Mouse (Mus musculus): Measurements from ENCODE around the gene Trpt1. TPM values are rescaled to one million over a fixed set of nuclear protein-coding genes. Genes with fewer than 3 reads are reported as not detected.
A peak's percentile ranks its signal among the peaks of the same experiment; 100 is the strongest.

The Trpt1 gene
- total RNA-seq (2021), result 10 to 100 TPM in 1 of 2 experiments, 1 to 10 TPM in 1; 8.2 to 16.8 TPM
- long read RNA-seq, experiment 1, transcript Trpt1-201 (7 exons, 1,103 nt), result major isoform, 9 of 15 reads
- long read RNA-seq, experiment 1, partial matches to known transcripts, result 3 of 15 reads
- long read RNA-seq, experiment 1, other reads (novel, unspliced or antisense), result 2 of 15 reads
- long read RNA-seq, experiment 2, transcript Trpt1-201 (7 exons, 1,103 nt), result major isoform, 5 of 8 reads
- long read RNA-seq, experiment 2, partial matches to known transcripts, result 2 of 8 reads
- long read RNA-seq, experiment 2, other reads (novel, unspliced or antisense), result 0 of 8 reads

- DNase-seq, result peak; percentile 94 to 95
These were observed at the start of gene Trpt1, which contains the start of gene Nudt22 for GRCm38 (mm10) chr19:6996006-6996405. Gene Trpt1 (plus strand): TSS chr19:6996131. Gene Nudt22 (minus strand): TSS chr19:6996117.

DNA sequence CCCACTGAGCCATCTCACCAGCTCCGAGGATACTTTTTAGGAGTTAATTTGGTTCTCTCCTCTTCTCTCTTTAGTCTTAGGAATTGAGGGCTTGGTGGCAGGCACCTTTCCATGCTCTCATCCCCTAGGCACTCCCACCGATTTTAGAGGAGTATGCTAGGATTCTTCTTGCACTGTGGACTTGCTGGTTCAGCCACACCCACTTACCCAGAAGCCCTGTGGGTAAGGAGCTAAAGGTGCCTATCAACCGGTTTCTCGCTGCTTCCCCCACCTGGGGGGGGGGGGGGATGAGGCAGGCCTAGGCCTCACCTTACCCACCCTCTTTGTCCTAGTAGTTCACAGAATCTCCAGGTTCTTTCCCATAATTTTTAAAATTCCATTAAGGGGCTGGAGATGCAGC is 48.2 kb upstream of the Trpt1 start:
- no peak for DNase-seq

- DNase-seq, result no peak
These were observed 47.7 kb upstream of the Trpt1 start for GRCm38 (mm10) chr19:6948186-6948585.

DNA sequence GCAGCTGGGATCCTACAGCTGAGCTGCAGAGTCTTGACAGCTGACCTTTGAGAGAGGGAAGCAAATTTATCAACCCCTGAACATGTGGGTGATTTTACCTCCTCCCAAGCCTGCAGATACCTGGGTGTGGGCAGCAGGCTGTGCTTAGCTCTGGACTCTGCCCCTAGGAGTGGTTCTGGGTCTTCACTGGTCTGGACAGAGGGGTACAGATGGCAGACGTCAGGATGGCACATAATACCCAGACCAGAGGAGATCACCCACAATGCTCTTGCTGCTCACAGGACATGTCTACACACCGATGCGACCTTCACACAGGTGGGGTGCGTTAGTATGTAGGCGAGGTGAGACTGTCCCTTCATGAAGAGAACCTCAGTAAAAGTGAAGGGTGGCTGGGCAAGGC is 46.4 kb upstream of the Trpt1 start:
- DNase-seq, result no peak

GRCm38 (mm10) chr19:6949951-6950350 is 46.0 kb upstream of the Trpt1 start:
- DNase-seq, result no peak

GRCm38 (mm10) chr19:6950613-6951153 is 45.2 kb upstream of the Trpt1 start:
- DNase-seq, result peak; percentile 63 to 74

- DNase-seq, result peak; percentile 97
These were observed 44.5 kb upstream of the Trpt1 start for GRCm38 (mm10) chr19:6951381-6951968.

DNA sequence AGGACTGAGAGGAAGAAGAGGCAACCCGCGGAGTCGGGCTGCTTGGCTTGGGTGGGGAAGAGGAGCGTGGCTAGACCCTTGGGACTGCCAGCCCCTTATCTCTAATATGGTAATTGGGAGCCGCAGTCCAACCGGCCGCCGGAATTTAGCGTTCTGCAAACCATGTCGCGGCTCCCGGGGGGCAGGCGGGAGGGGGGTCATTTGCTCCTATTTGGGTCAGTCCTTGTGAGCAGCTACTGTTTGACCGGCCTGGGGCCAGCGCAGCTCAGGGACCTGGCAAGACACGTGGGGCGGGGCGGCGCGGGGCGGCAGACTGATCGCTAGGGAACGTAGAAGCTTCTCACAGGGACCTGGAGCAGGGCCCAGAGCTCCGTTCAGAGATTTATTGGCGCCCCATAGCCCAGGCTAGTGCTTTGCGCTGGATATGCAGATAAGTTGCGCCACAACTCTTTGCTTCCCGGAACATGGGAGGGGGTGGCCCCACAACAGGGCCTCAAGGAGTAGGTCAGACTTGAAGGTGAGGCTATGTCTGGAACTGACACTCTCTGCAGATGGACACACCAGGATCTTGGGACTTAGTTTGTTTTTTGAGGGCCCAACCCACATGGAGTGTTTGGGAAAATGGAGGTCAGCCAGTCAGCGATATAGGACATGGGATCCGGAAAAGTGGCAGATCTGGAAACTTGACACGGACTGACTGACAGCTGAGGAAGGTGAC is 43.8 kb upstream of the Trpt1 start:
- peak; percentile 91 to 94 for DNase-seq

DNA sequence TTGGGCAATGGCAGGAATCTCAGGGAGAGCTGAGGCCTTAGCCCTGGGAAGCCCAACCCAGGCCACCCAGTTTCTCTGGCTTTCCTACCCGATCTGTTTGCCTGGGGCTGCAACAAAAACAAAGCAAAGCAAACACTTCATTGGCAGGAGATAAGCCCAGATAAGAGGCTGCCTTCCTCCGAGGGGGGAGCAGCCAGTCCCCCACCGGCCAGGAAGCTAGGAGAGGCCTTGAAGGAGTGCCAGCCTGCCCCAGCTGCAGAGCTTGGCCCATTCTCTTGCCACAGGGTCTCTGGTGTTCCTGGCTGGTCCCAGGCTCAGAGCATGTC is 43.3 kb upstream of the Trpt1 start:
- DNase-seq, result peak; percentile 83 to 90

GRCm38 (mm10) chr19:6954046-6954445 is 41.9 kb upstream of the Trpt1 start:
- peak; percentile 55 to 77 for DNase-seq

DNA sequence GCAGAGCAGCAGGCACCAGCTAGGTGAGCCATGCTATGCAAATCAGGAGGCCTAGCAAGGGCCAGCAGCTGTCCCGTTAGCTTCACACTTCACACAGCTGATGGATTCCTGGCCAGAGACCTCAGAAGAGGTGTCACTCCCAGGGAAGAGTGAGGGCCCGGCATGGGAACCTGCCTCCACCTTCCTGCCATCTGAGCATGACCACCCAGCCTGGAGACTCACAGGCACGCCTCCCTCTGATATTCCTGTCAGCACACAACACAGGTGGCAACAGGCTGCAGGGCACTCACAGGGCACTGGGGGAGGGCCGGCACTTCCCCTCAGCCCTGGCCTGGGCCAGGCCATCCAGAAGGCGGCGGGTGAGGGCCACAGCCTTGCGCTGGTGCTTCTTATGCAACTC is 40.5 kb upstream of the Trpt1 start:
- DNase-seq, result no peak

GRCm38 (mm10) chr19:6956461-6956860 is 39.5 kb upstream of the Trpt1 start:
- DNase-seq, result peak in 1 of 2 experiments; percentile 55

DNA sequence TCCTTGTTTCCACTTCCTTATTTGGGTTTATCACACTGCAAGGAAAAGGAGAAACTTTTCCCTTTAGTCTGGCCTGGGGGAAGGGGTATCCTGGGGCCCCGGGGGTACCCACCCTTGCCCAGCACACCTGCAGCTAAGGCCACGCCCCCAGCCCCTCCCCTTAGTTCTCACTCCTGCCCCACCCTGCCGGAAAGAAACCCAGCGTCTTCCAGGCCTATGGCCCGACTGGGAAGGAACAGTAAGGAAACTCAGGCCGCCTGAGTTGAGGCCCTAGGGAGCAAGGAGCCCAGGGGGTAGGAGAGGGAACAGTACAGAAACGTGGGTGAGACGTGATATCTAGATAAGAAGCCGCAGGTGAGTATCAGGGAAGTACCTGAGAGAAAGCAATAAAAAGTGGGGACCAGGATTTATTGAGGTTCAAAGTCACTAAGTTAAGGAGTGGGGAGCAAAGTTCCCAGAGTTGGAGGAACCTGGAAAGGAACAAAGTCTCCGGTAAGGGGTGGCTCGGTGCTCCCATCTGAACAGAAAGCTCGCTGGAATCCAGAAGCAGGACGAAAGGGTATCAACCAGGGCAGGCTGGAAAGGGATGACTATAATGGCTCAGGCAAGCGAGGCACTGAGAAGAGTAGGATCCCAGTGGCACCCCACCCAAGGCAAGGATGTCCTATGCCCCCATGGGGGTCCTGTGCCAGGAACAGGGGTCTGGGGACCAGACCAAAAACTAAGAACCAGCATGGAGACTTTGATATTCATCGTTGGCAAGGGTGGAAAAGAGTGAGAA is 27.2 kb upstream of the Trpt1 start:
- DNase-seq, result peak in 1 of 2 experiments; percentile 64

DNA sequence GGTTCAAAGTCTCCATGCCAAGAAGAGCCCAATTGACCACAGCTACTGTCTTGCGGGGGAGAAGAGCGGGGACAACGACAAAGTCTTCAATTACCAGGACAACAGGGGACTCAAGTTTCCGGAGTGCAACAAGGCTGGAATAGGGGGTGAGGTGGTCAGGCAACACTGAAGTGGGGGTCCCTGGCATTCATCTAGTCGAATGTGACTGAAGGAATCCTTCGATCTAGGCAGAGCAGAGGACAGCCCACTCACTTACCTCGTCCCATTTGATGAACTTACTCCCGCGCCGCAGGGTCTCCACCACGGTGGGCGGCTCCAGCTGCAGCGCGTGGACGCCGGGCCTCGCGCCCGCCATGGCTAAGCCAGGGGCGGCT is 26.7 kb upstream of the Trpt1 start:
- DNase-seq, result no peak

DNA sequence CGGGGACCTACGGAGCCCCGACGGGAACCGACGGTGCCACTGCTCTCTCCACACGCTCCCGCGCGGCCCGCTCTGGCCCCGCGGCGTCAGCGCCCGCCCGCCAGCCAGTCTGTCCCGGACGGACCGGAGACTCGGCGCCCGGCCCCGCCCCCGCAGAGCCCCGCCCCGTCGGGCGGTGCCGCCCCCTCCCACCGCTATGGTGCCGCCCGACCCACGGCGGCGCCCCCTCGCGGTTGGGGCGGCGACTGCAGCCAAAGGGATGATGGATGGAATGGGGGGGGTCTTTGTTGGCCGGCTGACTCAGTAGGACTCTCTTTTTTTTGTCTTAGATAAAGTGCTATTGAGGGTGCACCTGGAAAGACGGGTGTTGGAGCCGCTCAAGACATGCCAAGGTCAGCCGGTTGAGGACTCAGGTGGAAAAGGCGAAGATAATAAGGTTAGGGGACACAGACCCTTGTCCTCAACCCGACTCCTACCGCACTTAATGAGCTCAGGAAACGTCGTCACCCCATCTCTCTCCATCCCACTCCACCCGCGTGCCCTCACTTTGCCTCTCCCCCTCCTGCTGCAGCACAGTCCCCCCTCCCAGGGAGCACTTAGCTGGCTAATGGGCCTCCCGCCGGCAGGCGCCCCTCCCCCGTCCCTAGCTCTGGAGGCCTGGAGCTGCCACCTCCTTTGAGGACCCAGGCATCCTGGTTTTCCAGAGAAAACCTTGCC is 26.1 kb upstream of the Trpt1 start:
- peak; percentile 88 to 94 for DNase-seq

- DNase-seq, result peak in 1 of 2 experiments; percentile 71
These were observed 25.4 kb upstream of the Trpt1 start for GRCm38 (mm10) chr19:6970460-6971085.

- DNase-seq, result no peak
These were observed 24.3 kb upstream of the Trpt1 start for GRCm38 (mm10) chr19:6971644-6972043.

DNA sequence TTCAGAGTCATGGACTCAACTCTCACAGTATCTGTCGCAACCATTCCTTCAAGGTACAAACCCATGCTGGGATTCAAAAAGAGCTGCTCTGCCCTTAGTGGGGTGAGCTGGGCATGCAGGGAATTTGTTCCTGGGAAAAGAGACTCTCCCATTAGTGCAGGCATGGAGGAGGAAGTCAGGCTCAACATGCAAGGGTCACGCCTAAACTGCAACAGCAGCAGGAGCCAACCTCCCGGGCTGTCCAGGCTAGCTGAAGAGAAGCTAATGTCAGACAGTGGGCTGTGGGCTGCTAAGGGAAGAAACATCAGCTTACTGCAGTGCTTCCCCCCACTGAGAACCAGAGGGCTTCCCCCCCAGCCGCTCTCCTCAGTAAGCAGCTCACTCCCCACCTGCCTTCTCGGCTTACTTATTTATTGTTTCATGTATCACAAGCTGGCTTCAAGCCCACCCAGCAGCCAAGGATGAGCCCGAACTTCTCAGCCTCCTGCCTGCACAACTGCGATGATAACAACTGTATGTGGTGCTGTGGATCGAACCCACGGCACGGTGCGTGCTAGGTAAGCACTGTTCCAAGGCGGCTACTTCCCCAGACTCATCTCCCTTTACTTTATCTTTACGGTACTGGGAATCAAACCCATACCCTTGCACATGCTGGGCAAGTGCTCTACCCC is 23.5 kb upstream of the Trpt1 start:
- DNase-seq, result no peak

DNA sequence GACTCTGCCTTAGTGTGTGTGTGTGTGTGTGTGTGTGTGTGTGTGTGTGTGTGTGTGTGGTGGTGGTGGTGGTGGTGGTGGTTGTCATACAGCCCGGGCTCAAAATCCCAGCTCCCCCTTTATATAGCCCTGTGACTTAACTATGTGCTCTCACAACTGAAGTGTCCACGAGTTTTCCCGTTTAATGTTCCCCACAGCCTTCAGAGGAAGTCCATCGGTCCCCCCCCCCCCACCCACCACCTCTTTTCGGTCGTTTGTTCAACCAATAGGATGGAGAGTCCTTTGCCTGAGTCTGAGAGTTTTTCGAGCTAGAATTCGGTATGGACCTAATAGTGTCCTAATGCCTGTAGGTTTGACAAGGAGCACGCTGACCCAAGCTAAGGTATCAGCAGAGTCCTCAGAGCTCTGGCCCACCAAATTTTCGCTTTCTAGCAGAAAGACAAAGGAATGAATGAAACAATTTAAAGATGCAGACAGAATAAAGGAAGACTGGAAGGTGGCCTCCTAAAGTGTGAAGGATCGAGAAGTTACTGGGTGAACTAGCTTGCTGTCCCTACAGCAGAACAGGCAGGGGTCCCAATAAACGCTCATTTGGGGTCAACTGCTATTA is 22.2 kb upstream of the Trpt1 start:
- no peak for DNase-seq

Measured in adrenal gland, postnatal 36 days (tissue).